Mouse (Mus musculus) hindbrain, embryonic 14.5 days (tissue): ENCODE data around the gene Il21r. TPM values are rescaled to one million over a fixed set of nuclear protein-coding genes. Genes with fewer than 3 reads are reported as not detected.

Source experiments
- ATAC-seq: fragments of 200-750 bp; cut with Nextera tagmentation; 2 replicates; pipeline ENCODE4 v1.8.0; 2017; ENCODE audit warnings: moderate number of reproducible peaks, mild to moderate bottlenecking, moderate TSS enrichment, moderate library complexity; ENCODE audit not compliant: low FRiP score
- DNase-seq: peaks from one replicate; pipeline ENCODE4 v3.0.0-alpha.2; 2015; ENCODE audit warnings: low spot score
- H3K27ac ChIP-seq: fragments of 300-500 bp; sonication (generic); 2 replicates; pipeline ENCODE4 v1.5.1; 2014; ENCODE audit warnings: mild to moderate bottlenecking, moderate library complexity
- H3K27me3 ChIP-seq: fragments of 300-500 bp; sonication (generic); 2 replicates; pipeline ENCODE4 v1.6.1; 2014; ENCODE audit warnings: mild to moderate bottlenecking, low read length, mixed read lengths; ENCODE audit not compliant: control insufficient read depth, insufficient read depth
- H3K36me3 ChIP-seq: fragments of 300-500 bp; sonication (generic); replicated peaks from 2 replicates; pipeline ENCODE4 v1.6.1; 2014; ENCODE audit not compliant: control insufficient read depth, insufficient read depth
- H3K4me1 ChIP-seq: fragments of 300-500 bp; sonication (generic); replicated peaks from 2 replicates; pipeline ENCODE4 v1.6.1; 2014; ENCODE audit warnings: antibody characterized with exemption, low read length, mixed read lengths; ENCODE audit not compliant: control insufficient read depth, insufficient read depth
- H3K4me2 ChIP-seq: fragments of 300-500 bp; sonication (generic); replicated peaks from 2 replicates; pipeline ENCODE4 v1.6.1; 2014; ENCODE audit warnings: mild to moderate bottlenecking, moderate library complexity
- H3K4me3 ChIP-seq: fragments of 300-500 bp; sonication (generic); replicated peaks from 2 replicates; pipeline ENCODE4 v1.5.1; 2014; ENCODE audit warnings: mild to moderate bottlenecking, low read length
- H3K9ac ChIP-seq: fragments of 300-500 bp; sonication (generic); 2 replicates; pipeline ENCODE4 v1.6.1; 2014
- H3K9me3 ChIP-seq: fragments of 300-500 bp; sonication (generic); 2 replicates; pipeline ENCODE4 v1.6.1; 2016; ENCODE audit warnings: low read length; ENCODE audit not compliant: control insufficient read depth
- WGBS: fragments of 180-500 bp; shearing (Covaris S2); extraction: QIAGEN DNeasy Blood & Tissue Kit; methylation state at CpG from one replicate; pipeline ENCODE4 v1.1.7; 2014; 5-methylcytosine and 5-hydroxymethylcytosine counted together
- polyA plus RNA-seq: library from polyadenylated mRNA; unstranded; fragments of >200 nt; fragmentation: Nextera tagmentation; extraction: Ambion mirVana; gene quantifications from 2 replicates; pipeline ENCODE4 v1.2.1, GENCODE M21; 2014

Gene Il21r
- 0.40 and 0.50 TPM in 2 replicates for polyA plus RNA-seq

GRCm38 (mm10) chr7:125603185-125603631, at the start of gene Il21r:
TSS of gene Il21r (plus strand) at chr7:125603429.
- ATAC-seq, result no peak
- Histone ChIP-seq H3K4me3 (no peak within 1 kb of the TSS), H3K9ac (no peak within 1 kb of the TSS), H3K9me3 (no peaks in the 10 kb centered on the region), H3K36me3 (no peaks in the 10 kb centered on the region), H3K27me3 (no peaks in the 10 kb centered on the region), H3K4me1 (no peaks in the 10 kb centered on the region), H3K27ac (no peak within 1 kb of the TSS), H3K4me2 (no peak within 1 kb of the TSS)
- no peak for DNase-seq
- 83% methylated on average over 11 of the region's 11 CpGs for WGBS

GRCm38 (mm10) chr7:125553653-125554428, 49.4 kb upstream of the Il21r start:
- Histone ChIP-seq H3K4me3 (no peak overlapping the region), H3K4me2 (no peak overlapping the region), H3K27me3 (peaks cover 5% of the 10 kb centered on the region; the same call in 1 of the 2 replicates), H3K9me3 (no peaks in the 10 kb centered on the region), H3K9ac (no peak overlapping the region), H3K4me1 (no peaks in the 10 kb centered on the region; the same call in 1 of the 2 replicates), H3K27ac (no peak overlapping the region), H3K36me3 (no peaks in the 10 kb centered on the region)
- DNase-seq, result no peak
- WGBS, result 86% methylated on average over 13 of the region's 13 CpGs
- ATAC-seq, result no peak

GRCm38 (mm10) chr7:125554456-125555114, 48.6 kb upstream of the Il21r start:
- Histone ChIP-seq H3K9me3 (no peaks in the 10 kb centered on the region), H3K27ac (no peak overlapping the region), H3K4me3 (no peak overlapping the region), H3K27me3 (peaks cover 5% of the 10 kb centered on the region; the same call in 1 of the 2 replicates), H3K9ac (no peak overlapping the region), H3K4me2 (no peak overlapping the region), H3K36me3 (no peaks in the 10 kb centered on the region), H3K4me1 (no peaks in the 10 kb centered on the region; the same call in 1 of the 2 replicates)
- no peak for ATAC-seq
- DNase-seq, result no peak
- 89% methylated on average over 9 of the region's 9 CpGs for WGBS

- WGBS, result 83% methylated on average over 7 of the region's 7 CpGs
Measured at GRCm38 (mm10) chr7:125555351-125555872, 47.8 kb upstream of the Il21r start.

GRCm38 (mm10) chr7:125556096-125556495, 47.1 kb upstream of the Il21r start:
- DNase-seq, result no peak
- ATAC-seq, result no peak
- no peaks in the 10 kb centered on the region; the same call in 1 of the 2 replicates for H3K4me1 ChIP-seq
- H3K9me3 ChIP-seq, result no peaks in the 10 kb centered on the region
- no peaks in the 10 kb centered on the region for H3K27me3 ChIP-seq
- H3K4me2 ChIP-seq, result no peak overlapping the region
- no peak overlapping the region for H3K9ac ChIP-seq
- H3K36me3 ChIP-seq, result no peaks in the 10 kb centered on the region
- 84% methylated on average over 4 of the region's 4 CpGs for WGBS
- no peak overlapping the region for H3K4me3 ChIP-seq
- no peak overlapping the region for H3K27ac ChIP-seq

More at GRCm38 (mm10) chr7:125555351-125555872, 47.8 kb upstream of the Il21r start:
- H3K9ac ChIP-seq, result no peak overlapping the region
- H3K36me3 ChIP-seq, result no peaks in the 10 kb centered on the region
- H3K4me1 ChIP-seq, result no peaks in the 10 kb centered on the region; the same call in 1 of the 2 replicates
- H3K27me3 ChIP-seq, result peaks cover 5% of the 10 kb centered on the region; the same call in 1 of the 2 replicates
- H3K27ac ChIP-seq, result no peak overlapping the region
- DNase-seq (no peak), ATAC-seq (no peak)
- H3K9me3 ChIP-seq, result no peaks in the 10 kb centered on the region
- H3K4me2 ChIP-seq, result no peak overlapping the region
- H3K4me3 ChIP-seq, result no peak overlapping the region

- no peak overlapping the region for H3K4me2 ChIP-seq
- no peak overlapping the region for H3K27ac ChIP-seq
- DNase-seq (no peak), ATAC-seq (no peak)
- H3K4me1 ChIP-seq, result no peaks in the 10 kb centered on the region
- H3K9ac ChIP-seq, result no peak overlapping the region
- H3K27me3 ChIP-seq, result no peaks in the 10 kb centered on the region
- no peak overlapping the region for H3K4me3 ChIP-seq
- H3K9me3 ChIP-seq, result no peaks in the 10 kb centered on the region
- 53% methylated on average over 8 of the region's 8 CpGs for WGBS
- H3K36me3 ChIP-seq, result no peaks in the 10 kb centered on the region
Measured at GRCm38 (mm10) chr7:125556865-125557264, 46.4 kb upstream of the Il21r start.

- Histone ChIP-seq H3K9me3 (no peaks in the 10 kb centered on the region), H3K27me3 (no peaks in the 10 kb centered on the region), H3K27ac (no peak overlapping the region), H3K9ac (no peak overlapping the region), H3K4me2 (no peak overlapping the region), H3K4me1 (no peaks in the 10 kb centered on the region), H3K36me3 (no peaks in the 10 kb centered on the region), H3K4me3 (no peak overlapping the region)
- WGBS, result 47% methylated on average over 4 of the region's 4 CpGs
- DNase-seq (peak; percentile 43), ATAC-seq (no peak)
Measured at GRCm38 (mm10) chr7:125558401-125558945, 44.8 kb upstream of the Il21r start.

- Histone ChIP-seq H3K4me3 (no peak overlapping the region), H3K9me3 (no peaks in the 10 kb centered on the region), H3K4me1 (no peaks in the 10 kb centered on the region), H3K27ac (no peak overlapping the region), H3K27me3 (no peaks in the 10 kb centered on the region), H3K4me2 (no peak overlapping the region), H3K9ac (no peak overlapping the region), H3K36me3 (no peaks in the 10 kb centered on the region)
- DNase-seq (no peak), ATAC-seq (no peak)
- WGBS, result 45% methylated on average over 5 of the region's 5 CpGs
Measured at GRCm38 (mm10) chr7:125558997-125559396, 44.2 kb upstream of the Il21r start.

- H3K9me3 ChIP-seq, result no peaks in the 10 kb centered on the region
- 89% methylated on average over 10 of the region's 10 CpGs for WGBS
- no peaks in the 10 kb centered on the region for H3K4me1 ChIP-seq
- ATAC-seq (no peak), DNase-seq (no peak)
- no peak overlapping the region for H3K4me2 ChIP-seq
- no peak overlapping the region for H3K9ac ChIP-seq
- H3K27me3 ChIP-seq, result no peaks in the 10 kb centered on the region
- H3K36me3 ChIP-seq, result no peaks in the 10 kb centered on the region
- H3K4me3 ChIP-seq, result no peak overlapping the region
- no peak overlapping the region for H3K27ac ChIP-seq
Measured at GRCm38 (mm10) chr7:125559537-125559936, 43.7 kb upstream of the Il21r start.
